Mouse (Mus musculus): ENCODE results near the gene Olfr934.

Gene Olfr934

GRCm38 (mm10) chr9:38988215-38988614 is at the start of gene Olfr934:
TSS of gene Olfr934 (minus strand) at chr9:38988315.
- DNase-seq (ENCODE audit: low read depth, low spot score), result no peak

- no peak for DNase-seq (ENCODE audit: low read depth, low spot score)
Observed at GRCm38 (mm10) chr9:39023277-39023676, 35.2 kb upstream of the Olfr934 start, which contains the start of gene Olfr146. TSS of gene Olfr146 (minus strand) at chr9:39023377.

GRCm38 (mm10) chr9:38999583-38999982 is 11.5 kb upstream of the Olfr934 start, which contains the start of gene Olfr935:
TSS of gene Olfr935 (minus strand) at chr9:38999683.
- DNase-seq (ENCODE audit: low read depth, low spot score), result no peak

GRCm38 (mm10) chr9:38972013-38972412 is 16.1 kb downstream of the Olfr934 start, which contains the start of gene Olfr933:
TSS of gene Olfr933 (plus strand) at chr9:38972313.
- DNase-seq (ENCODE audit: low read depth, low spot score), result no peak

- DNase-seq (ENCODE audit: low read depth, low spot score), result peak; percentile 2
Observed at GRCm38 (mm10) chr9:38954124-38954416, 34.0 kb downstream of the Olfr934 start.

- DNase-seq (ENCODE audit: low read depth, low spot score), result peak; percentile 23
Observed at GRCm38 (mm10) chr9:38953401-38954123, 34.6 kb downstream of the Olfr934 start.

All from telencephalon, adult 2 months (tissue).